Mouse (Mus musculus) ES-E14 (cell line): ENCODE results near the gene Gm11011. TPM values are rescaled to one million over a fixed set of nuclear protein-coding genes. Genes with fewer than 3 reads are reported as not detected.

Experiments used
- DNase-seq: peaks from one replicate; pipeline ENCODE4 v3.0.0-alpha.2; 2013; ENCODE audit warnings: low read depth, low spot score
- H3K27ac ChIP-seq: 2 replicates; pipeline ENCODE4 v1.5.1; 2012; ENCODE audit warnings: low read depth, mild to moderate bottlenecking, low read length, moderate library complexity, mixed read lengths; ENCODE audit not compliant: poor library complexity, insufficient read depth, severe bottlenecking
- H3K36me3 ChIP-seq: 2 replicates; pipeline ENCODE4 v1.6.1; 2012; ENCODE audit warnings: mild to moderate bottlenecking, low read length, moderate library complexity, mixed read lengths; ENCODE audit not compliant: control insufficient read depth, poor library complexity, insufficient read depth, severe bottlenecking
- H3K4me1 ChIP-seq, 2 experiments: fragments of 150-350 bp in 1 of 2; sonication (generic) in 1 of 2; 2 replicates each; pipeline ENCODE4 v1.6.1; 2012; ENCODE audit warnings: low read length in 2 of 2, mild to moderate bottlenecking in 1 of 2, mixed read lengths in 1 of 2; ENCODE audit not compliant: control insufficient read depth in 2 of 2, insufficient read depth in 2 of 2, poor library complexity in 1 of 2
- H3K4me3 ChIP-seq, 2 experiments: fragments of 150-350 bp in 1 of 2; sonication (generic) in 1 of 2; 2 replicates each; pipeline ENCODE4 v1.5.1; 2012; ENCODE audit warnings: low read length in 2 of 2, low read depth in 1 of 2, mild to moderate bottlenecking in 1 of 2, mixed read lengths in 1 of 2; ENCODE audit not compliant: insufficient read depth in 1 of 2, poor library complexity in 1 of 2, severe bottlenecking in 1 of 2
- H3K9ac ChIP-seq: 2 replicates; pipeline ENCODE4 v1.6.1; 2012; ENCODE audit warnings: low read depth, mild to moderate bottlenecking, low read length, mixed read lengths; ENCODE audit not compliant: poor library complexity, insufficient read depth, severe bottlenecking
- H3K9me3 ChIP-seq: fragments of 150-350 bp; sonication (generic); 2 replicates; pipeline ENCODE4 v1.6.1; 2012; ENCODE audit warnings: low read depth, mild to moderate bottlenecking, low read length; ENCODE audit not compliant: control insufficient read depth, insufficient read depth
- CHD2 ChIP-seq: IDR thresholded peaks from 2 replicates; pipeline ENCODE4 v1.6.1; 2014; ENCODE audit warnings: mild to moderate bottlenecking, low read depth, low read length, inconsistent platforms
- HCFC1 ChIP-seq: IDR thresholded peaks from 2 replicates; pipeline ENCODE4 v1.6.1; 2012; ENCODE audit warnings: low read length, inconsistent platforms, borderline replicate concordance; ENCODE audit not compliant: insufficient read depth
- MAFK ChIP-seq: IDR thresholded peaks from 2 replicates; pipeline ENCODE4 v1.6.1; 2014; ENCODE audit warnings: mild to moderate bottlenecking, low read depth, low read length, inconsistent platforms; ENCODE audit not compliant: insufficient read depth
- ZC3H11A ChIP-seq: IDR thresholded peaks from 2 replicates; pipeline ENCODE4 v1.6.1; 2012; ENCODE audit warnings: low read depth, mild to moderate bottlenecking, inconsistent platforms, low read length, borderline replicate concordance
- ZNF384 ChIP-seq: IDR thresholded peaks from 2 replicates; pipeline ENCODE4 v1.6.1; 2012; ENCODE audit warnings: low read depth, low read length, inconsistent platforms
- in situ Hi-C, 2 experiments: fragments of 600-800 bp; cut with MboI; formaldehyde crosslinking; loops; one replicate each; pipeline ENCODE4 v1.15.1; 2025; ENCODE audit warnings: low sequenced_read_pairs in 2 of 2, inconsistent platforms in 1 of 2; ENCODE audit not compliant: unreplicated experiment in 2 of 2
- total RNA-seq: library from RNA; depleted of rRNA; stranded (reverse); fragments of 300-350 nt; gene quantifications from 2 replicates; pipeline ENCODE4 v1.2.3, GENCODE M21; 2012

Gene Gm11011
- total RNA-seq, 1 experiment, result not detected

GRCm38 (mm10) chr2:169597357-169597756 lies 9.8 kb upstream of the Gm11011 start:
- no peaks in the 10 kb centered on the region for H3K9me3 ChIP-seq
- no peaks in the 10 kb centered on the region for H3K36me3 ChIP-seq
- TF ChIP-seq CHD2 (no peak), HCFC1 (no peak), ZC3H11A (no peak), MAFK (no peak), ZNF384 (no peak)
- H3K4me1 ChIP-seq, result no peaks in the 10 kb centered on the region
- no peak for DNase-seq
- in situ Hi-C loops, result no loop called here
- no peak overlapping the region for H3K4me3 ChIP-seq
- H3K9ac ChIP-seq, result no peak overlapping the region
- no peak overlapping the region for H3K27ac ChIP-seq

DNA sequence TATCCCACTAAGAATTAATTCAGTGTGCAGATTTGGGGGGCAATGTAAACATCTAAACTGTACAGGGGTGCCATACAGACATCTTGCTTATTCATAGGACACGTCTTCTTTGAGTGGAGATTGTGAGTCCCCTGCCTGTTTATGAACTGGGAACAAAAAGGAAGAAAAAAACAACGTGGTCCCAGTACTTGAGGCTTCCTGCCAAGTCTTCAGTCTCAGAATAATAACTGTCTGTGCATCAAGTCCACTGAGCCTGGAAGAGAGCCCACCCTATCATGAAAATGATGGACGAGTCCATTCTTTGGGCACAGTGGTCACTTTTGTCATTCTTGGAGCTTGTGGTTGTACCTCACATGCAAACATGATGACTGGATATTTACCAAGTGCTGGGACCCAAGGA lies 6.2 kb upstream of the Gm11011 start:
- no peak overlapping the region for H3K27ac ChIP-seq
- DNase-seq, result no peak
- no peaks in the 10 kb centered on the region for H3K36me3 ChIP-seq
- H3K4me3 ChIP-seq, result no peak overlapping the region
- TF ChIP-seq CHD2 (no peak), ZNF384 (no peak), HCFC1 (no peak), MAFK (no peak), ZC3H11A (no peak)
- H3K4me1 ChIP-seq, result peaks cover 2 to 6% of the 10 kb centered on the region in 2 experiments; a peak in 2 of 4 replicates
- in situ Hi-C loops, result no loop called here
- H3K9ac ChIP-seq, result no peak overlapping the region
- no peaks in the 10 kb centered on the region for H3K9me3 ChIP-seq

GRCm38 (mm10) chr2:169590412-169590811 lies 2.9 kb upstream of the Gm11011 start:
- Histone ChIP-seq H3K9ac (no peak overlapping the region), H3K4me1 (peaks cover 2 to 6% of the 10 kb centered on the region in 2 experiments; a peak in 2 of 4 replicates), H3K4me3 (no peak overlapping the region), H3K9me3 (no peaks in the 10 kb centered on the region), H3K27ac (no peak overlapping the region), H3K36me3 (no peaks in the 10 kb centered on the region)
- in situ Hi-C loops, result no loop called here
- no peak for DNase-seq
- no peak for TF ChIP-seq CHD2
- TF ChIP-seq HCFC1, result no peak
- no peak for TF ChIP-seq MAFK
- TF ChIP-seq ZNF384, result no peak
- TF ChIP-seq ZC3H11A, result no peak

- in situ Hi-C loops, result no loop called here
- H3K36me3 ChIP-seq, result no peaks in the 10 kb centered on the region
- H3K27ac ChIP-seq, result no peak overlapping the region
- H3K9ac ChIP-seq, result no peak overlapping the region
- TF ChIP-seq MAFK (no peak), CHD2 (no peak), ZC3H11A (no peak), HCFC1 (no peak), ZNF384 (no peak)
- peaks cover 2 to 6% of the 10 kb centered on the region in 2 experiments; a peak in 2 of 4 replicates for H3K4me1 ChIP-seq
- H3K9me3 ChIP-seq, result no peaks in the 10 kb centered on the region
- no peak overlapping the region for H3K4me3 ChIP-seq
- no peak for DNase-seq
Observed at GRCm38 (mm10) chr2:169589697-169590096, 2.2 kb upstream of the Gm11011 start.

GRCm38 (mm10) chr2:169586688-169587087 lies 857 bp downstream of the Gm11011 start:
- DNase-seq, result no peak
- Histone ChIP-seq H3K4me1 (peaks cover 2 to 6% of the 10 kb centered on the region in 2 experiments; a peak in 2 of 4 replicates), H3K27ac (no peak overlapping the region), H3K9me3 (no peaks in the 10 kb centered on the region), H3K36me3 (no peaks in the 10 kb centered on the region), H3K4me3 (no peak overlapping the region), H3K9ac (no peak overlapping the region)
- in situ Hi-C loops, result no loop called here
- no peak for TF ChIP-seq ZC3H11A
- TF ChIP-seq MAFK, result no peak
- no peak for TF ChIP-seq ZNF384
- TF ChIP-seq HCFC1, result no peak
- no peak for TF ChIP-seq CHD2
